Mouse (Mus musculus): ENCODE data around the gene Gm49369.

DNA sequence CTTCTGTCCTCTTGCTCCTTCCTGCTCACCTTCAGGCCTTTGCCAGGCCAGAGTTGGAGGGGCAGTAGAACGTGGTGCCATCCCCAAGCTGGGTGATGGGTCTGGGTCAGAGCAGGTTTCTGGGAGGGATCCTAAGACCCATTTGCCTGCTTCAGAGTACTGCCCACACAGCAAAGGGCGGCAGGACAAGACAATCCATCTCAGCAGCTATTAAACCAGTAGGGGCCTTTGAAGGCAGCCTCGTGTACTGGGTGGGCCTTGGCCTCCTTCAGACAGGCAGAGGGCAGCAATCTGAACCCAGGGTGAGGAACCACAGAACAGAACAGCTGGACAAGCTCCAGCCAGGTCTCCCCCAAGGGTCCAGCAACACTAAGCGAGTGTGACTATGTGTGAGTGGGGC lies 6.4 kb downstream of the Gm49369 start:
- TF ChIP-seq CTCF (IDR thresholded peaks at IDR 0.05; ENCODE audit: extremely low read depth, insufficient read length, insufficient replicate concordance, low read depth, low read length) (no peak), POLR2A (IDR thresholded peaks at IDR 0.05; ENCODE audit: low read depth, low read length) (no peak)
